Mouse (Mus musculus) myocyte (in vitro differentiated cells): ENCODE results near the gene Oasl1. TPM values are rescaled to one million over a fixed set of nuclear protein-coding genes. Genes with fewer than 3 reads are reported as not detected.

Source experiments
- H3K27me3 ChIP-seq: one replicate; pipeline ENCODE4 v1.6.1; 2011; ENCODE audit not compliant: control insufficient read depth, insufficient read depth, insufficient read length
- H3K36me3 ChIP-seq: one replicate; pipeline ENCODE4 v1.6.1; 2011; ENCODE audit not compliant: control insufficient read depth, insufficient read depth
- H3K4me2 ChIP-seq: one replicate; pipeline ENCODE4 v1.6.1; 2011; ENCODE audit warnings: low read depth, control low read depth
- H3K4me3 ChIP-seq: one replicate; pipeline ENCODE4 v1.5.1; 2011; ENCODE audit warnings: mild to moderate bottlenecking, control low read depth, moderate library complexity
- H3K79me2 ChIP-seq: one replicate; pipeline ENCODE4 v1.6.1; 2011; ENCODE audit not compliant: control insufficient read depth, insufficient read depth
- H3ac ChIP-seq: one replicate; pipeline ENCODE4 v1.6.1; 2011; ENCODE audit not compliant: control insufficient read depth, insufficient read length
- CEBPB ChIP-seq: IDR thresholded peaks from 2 replicates; pipeline ENCODE4 v1.6.1; 2011; ENCODE audit warnings: mild to moderate bottlenecking, moderate library complexity; ENCODE audit not compliant: poor library complexity, insufficient read depth, severe bottlenecking
- E2F4 ChIP-seq: IDR thresholded peaks from one replicate; pipeline ENCODE4 v1.6.1; 2011; ENCODE audit warnings: mild to moderate bottlenecking, control low read depth, moderate library complexity; ENCODE audit not compliant: insufficient read depth
- MAX ChIP-seq: IDR thresholded peaks from one replicate; pipeline ENCODE4 v1.6.1; 2011; ENCODE audit warnings: low read depth, mild to moderate bottlenecking, control low read depth
- MYOD1 ChIP-seq, 3 experiments: IDR thresholded peaks; one replicate each; pipeline ENCODE4 v1.6.1; 2011; ENCODE audit warnings: control low read depth in 2 of 3, low read depth in 2 of 3, mild to moderate bottlenecking in 2 of 3, moderate library complexity in 1 of 3; ENCODE audit not compliant: insufficient read length in 2 of 3, control insufficient read depth in 1 of 3
- MYOG ChIP-seq, 3 experiments: IDR thresholded peaks; one replicate each; pipeline ENCODE4 v1.6.1; 2011; ENCODE audit warnings: control low read depth in 2 of 3, low read depth in 2 of 3, mild to moderate bottlenecking in 2 of 3; ENCODE audit not compliant: insufficient read length in 2 of 3, control insufficient read depth in 1 of 3, insufficient read depth in 1 of 3
- POLR2A ChIP-seq: IDR thresholded peaks from one replicate; pipeline ENCODE4 v1.6.1; 2011; ENCODE audit warnings: low read depth, mild to moderate bottlenecking, control low read depth, moderate library complexity; ENCODE audit not compliant: insufficient read length
- POLR2AphosphoS2 ChIP-seq: IDR thresholded peaks from one replicate; pipeline ENCODE4 v1.6.1; 2011; ENCODE audit warnings: low read depth, control low read depth; ENCODE audit not compliant: insufficient read length
- REST ChIP-seq: IDR thresholded peaks from one replicate; pipeline ENCODE4 v1.6.1; 2011; ENCODE audit warnings: mild to moderate bottlenecking, control low read depth, moderate library complexity; ENCODE audit not compliant: insufficient read depth, insufficient read length
- SRF ChIP-seq: IDR thresholded peaks from one replicate; pipeline ENCODE4 v1.6.1; 2011; ENCODE audit warnings: low read depth; ENCODE audit not compliant: control insufficient read depth, insufficient read length
- TCF12 ChIP-seq: IDR thresholded peaks from one replicate; pipeline ENCODE4 v1.6.1; 2011; ENCODE audit warnings: mild to moderate bottlenecking, control low read depth; ENCODE audit not compliant: poor library complexity, insufficient read depth, severe bottlenecking
- TCF3 ChIP-seq: IDR thresholded peaks from one replicate; pipeline ENCODE4 v1.6.1; 2011; ENCODE audit warnings: low read depth, control low read depth; ENCODE audit not compliant: insufficient read length
- USF1 ChIP-seq: IDR thresholded peaks from one replicate; pipeline ENCODE4 v1.6.1; 2011; ENCODE audit warnings: low read depth, mild to moderate bottlenecking, control low read depth, moderate library complexity
- polyA plus RNA-seq: library from polyadenylated mRNA; unstranded; fragments of >200 nt; fragmentation: generic; extraction: Trizol; gene quantifications from one replicate; pipeline ENCODE4 v1.2.1, GENCODE M21; 2012; ENCODE audit warnings: missing spikeins

Oasl1 gene
- polyA plus RNA-seq, 1 experiment = 0.56 TPM

GRCm38 (mm10) chr5:114972201-114972600 lies 49.2 kb downstream of the Oasl1 start:
- Histone ChIP-seq H3K4me3 (no peak overlapping the region), H3K79me2 (no peaks in the 10 kb centered on the region), H3ac (no peak overlapping the region), H3K36me3 (no peaks in the 10 kb centered on the region), H3K4me2 (no peak overlapping the region), H3K27me3 (peaks cover 39% of the 10 kb centered on the region)
- TF ChIP-seq MYOD1 (IDR thresholded peaks at IDR 0.05; ENCODE audit: control insufficient read depth in 1 of 3, insufficient read length in 2 of 3, low read depth in 2 of 3) (no peak), REST (no peak), E2F4 (no peak), TCF3 (no peak), TCF12 (no peak), USF1 (no peak)

DNA sequence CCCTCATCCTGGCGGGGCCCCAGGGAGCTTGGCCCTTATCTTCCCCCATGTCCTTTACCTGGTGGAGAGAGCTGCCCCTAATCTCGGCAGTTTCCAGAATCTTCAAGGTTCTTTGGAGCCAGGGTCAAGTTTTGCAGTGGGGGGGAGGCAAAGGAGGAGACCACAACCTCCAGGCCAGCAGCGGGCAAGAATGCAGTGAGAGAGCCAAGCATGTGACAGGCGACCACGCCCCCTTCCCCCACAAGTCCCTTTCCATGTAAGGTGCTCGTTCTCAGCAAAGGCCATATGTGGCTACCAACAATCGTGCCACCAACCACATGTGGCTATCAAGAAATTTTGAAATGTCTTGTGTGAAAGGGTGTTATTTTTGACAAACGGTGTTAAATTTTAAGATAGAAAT lies 50.1 kb downstream of the Oasl1 start:
- no peak for TF ChIP-seq MAX
- TF ChIP-seq E2F4 = no peak
- no peak for TF ChIP-seq TCF3
- TF ChIP-seq POLR2A = no peak
- TF ChIP-seq MYOG (IDR thresholded peaks at IDR 0.05; ENCODE audit: control insufficient read depth in 1 of 3, insufficient read depth in 1 of 3, insufficient read length in 2 of 3, low read depth in 2 of 3) = no peak
- TF ChIP-seq CEBPB = no peak
- no peak for TF ChIP-seq TCF12
- no peak for TF ChIP-seq MYOD1 (IDR thresholded peaks at IDR 0.05; ENCODE audit: control insufficient read depth in 1 of 3, insufficient read length in 2 of 3, low read depth in 2 of 3)
- TF ChIP-seq REST = no peak
- TF ChIP-seq POLR2AphosphoS2 = no peak
- no peak for TF ChIP-seq SRF
- no peak for TF ChIP-seq USF1

GRCm38 (mm10) chr5:114976935-114977334 lies 53.9 kb downstream of the Oasl1 start:
- no peak overlapping the region for H3K4me2 ChIP-seq
- no peaks in the 10 kb centered on the region for H3K27me3 ChIP-seq
- no peak for TF ChIP-seq POLR2AphosphoS2
- no peak for TF ChIP-seq TCF3
- no peak for TF ChIP-seq SRF
- no peak for TF ChIP-seq CEBPB
- no peak for TF ChIP-seq MYOG (IDR thresholded peaks at IDR 0.05; ENCODE audit: control insufficient read depth in 1 of 3, insufficient read depth in 1 of 3, insufficient read length in 2 of 3, low read depth in 2 of 3)
- no peak for TF ChIP-seq E2F4
- TF ChIP-seq REST = no peak
- no peak for TF ChIP-seq TCF12
- no peak for TF ChIP-seq USF1
- TF ChIP-seq POLR2A = no peak
- no peak for TF ChIP-seq MAX
- no peak for TF ChIP-seq MYOD1 (IDR thresholded peaks at IDR 0.05; ENCODE audit: control insufficient read depth in 1 of 3, insufficient read length in 2 of 3, low read depth in 2 of 3)
- no peak overlapping the region for H3K4me3 ChIP-seq
- H3K36me3 ChIP-seq = no peaks in the 10 kb centered on the region
- no peaks in the 10 kb centered on the region for H3K79me2 ChIP-seq
- no peak overlapping the region for H3ac ChIP-seq

More for the DNA sequence above, 50.1 kb downstream of the Oasl1 start:
- Histone ChIP-seq H3K79me2 (no peaks in the 10 kb centered on the region), H3K4me2 (no peak overlapping the region), H3K27me3 (peaks cover 33% of the 10 kb centered on the region), H3K36me3 (no peaks in the 10 kb centered on the region), H3K4me3 (no peak overlapping the region), H3ac (no peak overlapping the region)

DNA sequence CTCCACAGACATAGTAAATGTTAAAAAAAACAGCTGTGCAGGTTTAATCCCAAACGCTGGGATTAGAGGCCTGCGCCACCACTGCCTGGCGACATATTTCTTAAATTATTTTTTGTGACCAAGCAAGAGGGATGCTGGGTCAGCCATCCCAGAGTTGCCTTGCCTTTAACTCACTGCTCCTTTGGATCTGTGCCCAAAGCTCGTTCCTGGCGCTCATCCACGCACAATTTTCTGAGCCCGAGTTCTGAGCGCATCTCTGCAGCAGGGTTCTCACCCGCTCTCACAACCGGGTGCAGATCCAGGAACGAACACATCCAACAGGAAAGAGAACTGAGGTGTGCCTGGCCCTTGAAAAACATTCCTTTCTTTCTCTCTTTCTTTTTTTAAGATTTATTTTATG lies 55.4 kb downstream of the Oasl1 start:
- peak overlapping the region; percentile 96 for H3K4me2 ChIP-seq
- H3K27me3 ChIP-seq = no peaks in the 10 kb centered on the region
- no peaks in the 10 kb centered on the region for H3K79me2 ChIP-seq
- no peaks in the 10 kb centered on the region for H3K36me3 ChIP-seq
- TF ChIP-seq POLR2A (no peak), SRF (no peak), POLR2AphosphoS2 (no peak), MAX (no peak), E2F4 (no peak), MYOG (IDR thresholded peaks at IDR 0.05; ENCODE audit: control insufficient read depth in 1 of 3, insufficient read depth in 1 of 3, insufficient read length in 2 of 3, low read depth in 2 of 3) (no peak), TCF12 (no peak), TCF3 (no peak), CEBPB (no peak), USF1 (no peak), MYOD1 (IDR thresholded peaks at IDR 0.05; ENCODE audit: control insufficient read depth in 1 of 3, insufficient read length in 2 of 3, low read depth in 2 of 3) (no peak)
- H3K4me3 ChIP-seq = peak overlapping the region; percentile 7
- H3ac ChIP-seq = no peak overlapping the region

GRCm38 (mm10) chr5:114978888-114979249 lies 55.8 kb downstream of the Oasl1 start:
- no peaks in the 10 kb centered on the region for H3K79me2 ChIP-seq
- peak overlapping the region; percentile 96 for H3K4me2 ChIP-seq
- no peaks in the 10 kb centered on the region for H3K36me3 ChIP-seq
- peak overlapping the region; percentile 7 for H3K4me3 ChIP-seq
- H3K27me3 ChIP-seq = no peaks in the 10 kb centered on the region
- TF ChIP-seq USF1 (no peak), REST (no peak), CEBPB (no peak), E2F4 (no peak), TCF12 (no peak), MAX (no peak), SRF (no peak), MYOD1 (IDR thresholded peaks at IDR 0.05; ENCODE audit: control insufficient read depth in 1 of 3, insufficient read length in 2 of 3, low read depth in 2 of 3) (no peak), POLR2AphosphoS2 (no peak), TCF3 (no peak), MYOG (IDR thresholded peaks at IDR 0.05; ENCODE audit: control insufficient read depth in 1 of 3, insufficient read depth in 1 of 3, insufficient read length in 2 of 3, low read depth in 2 of 3) (no peak), POLR2A (no peak)
- H3ac ChIP-seq = no peak overlapping the region
